Mouse (Mus musculus): ENCODE measurements around the gene Ccdc163. TPM values are rescaled to one million over a fixed set of nuclear protein-coding genes. Genes with fewer than 3 reads are reported as not detected.

Ccdc163 gene
- total RNA-seq, 2 experiments from 2014 or later = 13.6 to 66.8 TPM

GRCm38 (mm10) chr4:116764001-116764400 is 55.7 kb downstream of the Ccdc163 start:
- ATAC-seq (replicated peaks; ENCODE audit: poor library complexity, severe bottlenecking) = no peak

GRCm38 (mm10) chr4:116768510-116768909 is 60.2 kb downstream of the Ccdc163 start:
- ATAC-seq (replicated peaks; ENCODE audit: poor library complexity, severe bottlenecking) = peak; percentile 42

- ATAC-seq (replicated peaks; ENCODE audit: poor library complexity, severe bottlenecking) = no peak
Observed at GRCm38 (mm10) chr4:116769060-116769459, 60.8 kb downstream of the Ccdc163 start.

GRCm38 (mm10) chr4:116776391-116776790 is 68.1 kb downstream of the Ccdc163 start:
- ATAC-seq (replicated peaks; ENCODE audit: poor library complexity, severe bottlenecking) = no peak

DNA sequence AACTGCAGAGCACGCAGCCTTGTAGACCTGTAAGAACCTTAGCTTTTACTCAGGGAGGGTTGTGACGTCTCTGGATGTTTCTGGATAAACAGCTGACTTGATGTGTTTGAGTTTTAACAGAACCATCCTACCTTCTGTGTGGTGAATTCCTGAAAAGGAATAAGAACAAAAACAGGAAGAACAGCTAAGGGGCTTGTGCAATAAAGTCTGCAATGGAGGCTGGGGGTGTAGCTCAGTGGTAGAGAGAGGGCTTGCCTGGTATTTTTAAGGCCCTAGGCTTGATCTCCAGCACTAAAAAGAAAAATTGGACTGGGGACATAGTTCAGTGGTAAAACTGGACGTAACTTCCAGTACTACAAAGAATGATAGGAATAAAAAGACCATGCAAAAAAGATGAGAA is 68.8 kb downstream of the Ccdc163 start:
- peak; percentile 85 for ATAC-seq (replicated peaks; ENCODE audit: poor library complexity, severe bottlenecking)

- ATAC-seq (replicated peaks; ENCODE audit: poor library complexity, severe bottlenecking) = no peak
Observed at GRCm38 (mm10) chr4:116780541-116780940, 72.2 kb downstream of the Ccdc163 start.

GRCm38 (mm10) chr4:116781366-116781765 is 73.1 kb downstream of the Ccdc163 start:
- peak; percentile 53 for ATAC-seq (replicated peaks; ENCODE audit: poor library complexity, severe bottlenecking)

DNA sequence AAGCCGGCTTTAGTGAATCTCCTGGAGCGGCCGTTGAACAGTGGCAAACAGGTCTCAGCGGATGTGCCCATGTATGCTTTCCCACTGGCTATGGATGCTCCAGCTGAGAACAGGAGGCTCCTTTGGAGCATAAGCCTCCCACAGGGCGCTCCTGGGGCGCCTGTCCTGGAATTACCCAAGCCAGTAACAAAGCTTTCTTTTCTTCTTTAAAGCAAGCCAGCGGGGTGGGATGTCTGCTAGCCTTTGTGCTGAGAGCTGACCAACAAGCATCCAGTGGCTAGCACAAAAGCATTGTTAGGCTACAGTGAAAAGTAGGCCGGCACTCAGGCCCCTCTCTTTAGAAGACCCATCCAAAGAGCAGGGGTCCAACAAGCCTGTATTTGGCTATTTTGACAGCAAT is 73.9 kb downstream of the Ccdc163 start:
- no peak for ATAC-seq (replicated peaks; ENCODE audit: poor library complexity, severe bottlenecking)

DNA sequence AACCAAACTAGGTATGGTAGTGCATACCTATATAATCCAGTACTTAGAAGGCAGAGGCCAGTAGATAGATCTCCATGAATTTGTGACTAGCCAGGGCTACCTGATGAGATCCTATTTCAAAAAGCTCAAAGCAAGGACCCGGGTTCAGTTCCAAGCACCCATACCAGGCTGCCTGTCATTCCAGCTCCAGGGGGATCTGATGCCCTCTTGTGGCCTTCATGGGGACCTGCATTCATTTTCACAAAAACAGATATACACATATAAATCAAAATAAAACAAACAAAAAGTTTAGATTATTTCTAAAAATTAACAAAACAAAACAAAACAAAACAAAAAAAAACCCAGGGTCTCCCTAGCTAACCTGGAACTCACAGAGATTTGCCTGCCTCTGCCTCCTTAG is 78.3 kb downstream of the Ccdc163 start:
- ATAC-seq (replicated peaks; ENCODE audit: poor library complexity, severe bottlenecking) = no peak

- ATAC-seq (replicated peaks; ENCODE audit: poor library complexity, severe bottlenecking) = peak; percentile 99
Observed at GRCm38 (mm10) chr4:116787985-116788760, 79.9 kb downstream of the Ccdc163 start.

- peak; percentile 64 for ATAC-seq (replicated peaks; ENCODE audit: poor library complexity, severe bottlenecking)
Observed at GRCm38 (mm10) chr4:116788956-116789355, 80.6 kb downstream of the Ccdc163 start.

DNA sequence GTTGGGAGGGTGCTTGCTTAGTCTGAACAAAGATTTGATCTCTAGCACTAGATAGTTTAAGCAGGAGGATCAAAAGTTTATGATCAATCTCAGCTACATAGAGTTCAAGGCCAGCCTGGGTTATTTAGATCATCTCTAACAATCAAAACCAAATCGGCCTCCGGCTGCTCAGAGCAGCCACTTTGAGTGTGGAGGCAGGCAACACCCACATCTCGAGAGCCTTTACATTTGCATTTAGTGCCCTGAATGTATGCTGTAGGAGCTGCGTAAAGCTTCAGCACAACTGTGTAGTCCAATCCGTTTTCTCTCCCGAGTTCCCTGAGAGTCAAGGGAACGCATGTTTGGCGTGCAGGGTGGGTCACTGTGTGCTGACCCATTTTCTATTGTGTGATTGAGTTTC is 84.1 kb downstream of the Ccdc163 start:
- no peak for ATAC-seq (replicated peaks; ENCODE audit: poor library complexity, severe bottlenecking)

GRCm38 (mm10) chr4:116794273-116794672 is 86.0 kb downstream of the Ccdc163 start:
- no peak for ATAC-seq (replicated peaks; ENCODE audit: poor library complexity, severe bottlenecking)

- ATAC-seq (replicated peaks; ENCODE audit: poor library complexity, severe bottlenecking) = no peak
Observed at GRCm38 (mm10) chr4:116796442-116797110, 88.3 kb downstream of the Ccdc163 start.

- ATAC-seq (replicated peaks; ENCODE audit: poor library complexity, severe bottlenecking) = peak; percentile 90
Observed at GRCm38 (mm10) chr4:116799901-116800300, 91.6 kb downstream of the Ccdc163 start.

Other genes with a start within 250 kb of the Ccdc163 start
- 8.3 and 20.5 TPM in 2 replicates for gene Mast2, start 244.3 kb upstream of the Ccdc163 start, total RNA-seq (2014; fragmentation: Nextera tagmentation)
- gene Mast2, start 244.3 kb upstream of the Ccdc163 start, total RNA-seq (2017) = 8.3 and 12.2 TPM in 2 replicates
- 14.1 and 14.6 TPM in 2 replicates for gene Ipp, start 201.0 kb upstream of the Ccdc163 start, total RNA-seq (2014; fragmentation: Nextera tagmentation)
- gene Ipp, start 201.0 kb upstream of the Ccdc163 start, total RNA-seq (2017) = 10.6 and 14.2 TPM in 2 replicates
- 20.2 and 45.2 TPM in 2 replicates for gene Tmem69, start 152.6 kb upstream of the Ccdc163 start, total RNA-seq (2014; fragmentation: Nextera tagmentation)
- gene Tmem69, start 152.6 kb upstream of the Ccdc163 start, total RNA-seq (2017) = 13.7 and 22.3 TPM in 2 replicates
- gene Gpbp1l1, start 150.9 kb upstream of the Ccdc163 start, total RNA-seq (2014; fragmentation: Nextera tagmentation) = 54.0 and 64.3 TPM in 2 replicates
- gene Gpbp1l1, start 150.9 kb upstream of the Ccdc163 start, total RNA-seq (2017) = 125 and 148 TPM in 2 replicates
- gene Ccdc17, start 111.9 kb upstream of the Ccdc163 start, total RNA-seq (2014; fragmentation: Nextera tagmentation) = 11.4 TPM in 1 of 2 replicates, not detected in the other
- 0.26 and 0.43 TPM in 2 replicates for gene Ccdc17, start 111.9 kb upstream of the Ccdc163 start, total RNA-seq (2017)
- gene Nasp, start 80.6 kb upstream of the Ccdc163 start, total RNA-seq (2014; fragmentation: Nextera tagmentation) = 190 and 192 TPM in 2 replicates
- 397 and 446 TPM in 2 replicates for gene Nasp, start 80.6 kb upstream of the Ccdc163 start, total RNA-seq (2017)
- gene Akr1a1, start 56.8 kb upstream of the Ccdc163 start, total RNA-seq (2014; fragmentation: Nextera tagmentation) = 398 and 454 TPM in 2 replicates
- gene Akr1a1, start 56.8 kb upstream of the Ccdc163 start, total RNA-seq (2017) = 580 and 694 TPM in 2 replicates
- 255 and 303 TPM in 2 replicates for gene Prdx1, start 23.0 kb upstream of the Ccdc163 start, total RNA-seq (2014; fragmentation: Nextera tagmentation)
- 264 and 283 TPM in 2 replicates for gene Prdx1, start 23.0 kb upstream of the Ccdc163 start, total RNA-seq (2017)
- 31.0 and 32.4 TPM in 2 replicates for gene Mmachc, start 103 bp upstream of the Ccdc163 start, total RNA-seq (2014; fragmentation: Nextera tagmentation)
- gene Mmachc, start 103 bp upstream of the Ccdc163 start, total RNA-seq (2017) = 19.2 and 27.0 TPM in 2 replicates
- gene Tesk2, start 12.4 kb downstream of the Ccdc163 start, total RNA-seq (2014; fragmentation: Nextera tagmentation) = 7.3 and 9.3 TPM in 2 replicates
- 7.3 and 11.1 TPM in 2 replicates for gene Tesk2, start 12.4 kb downstream of the Ccdc163 start, total RNA-seq (2017)
- 23.3 and 24.4 TPM in 2 replicates for gene Toe1, start 99.1 kb downstream of the Ccdc163 start, total RNA-seq (2014; fragmentation: Nextera tagmentation)
- gene Toe1, start 99.1 kb downstream of the Ccdc163 start, total RNA-seq (2017) = 39.7 and 58.6 TPM in 2 replicates
- 13.0 and 17.2 TPM in 2 replicates for gene Mutyh, start 99.2 kb downstream of the Ccdc163 start, total RNA-seq (2014; fragmentation: Nextera tagmentation)
- 4.5 and 5.8 TPM in 2 replicates for gene Mutyh, start 99.2 kb downstream of the Ccdc163 start, total RNA-seq (2017)
- not detected in 2 replicates for gene Hpdl, start 113.2 kb downstream of the Ccdc163 start, total RNA-seq (2014; fragmentation: Nextera tagmentation)
- gene Hpdl, start 113.2 kb downstream of the Ccdc163 start, total RNA-seq (2017) = 0.62 and 0.78 TPM in 2 replicates
- gene Zswim5, start 168.9 kb downstream of the Ccdc163 start, total RNA-seq (2014; fragmentation: Nextera tagmentation) = 0.85 TPM in 1 of 2 replicates, not detected in the other
- 0.17 TPM in 1 of 2 replicates, not detected in the other for gene Zswim5, start 168.9 kb downstream of the Ccdc163 start, total RNA-seq (2017)

Data from granulocyte monocyte progenitor cell, adult 5-6 weeks (primary cell).